Mouse (Mus musculus) layer of hippocampus, adult 18-20 months (tissue): Measurements from ENCODE around the gene Hoxd4. TPM values are rescaled to one million over a fixed set of nuclear protein-coding genes. Genes with fewer than 3 reads are reported as not detected.

Experiments
- DNase-seq, 2 experiments: peaks; one replicate each; pipeline ENCODE4 v3.0.0; 2022; ENCODE audit warnings: low spot score in 2 of 2
- total RNA-seq, 2 experiments: library from RNA; stranded (reverse); gene quantifications; 2 replicates each; pipeline ENCODE4 v1.2.3; 2021

The Hoxd4 gene
- total RNA-seq, 2 experiments from 2014 or later, result not detected

DNA sequence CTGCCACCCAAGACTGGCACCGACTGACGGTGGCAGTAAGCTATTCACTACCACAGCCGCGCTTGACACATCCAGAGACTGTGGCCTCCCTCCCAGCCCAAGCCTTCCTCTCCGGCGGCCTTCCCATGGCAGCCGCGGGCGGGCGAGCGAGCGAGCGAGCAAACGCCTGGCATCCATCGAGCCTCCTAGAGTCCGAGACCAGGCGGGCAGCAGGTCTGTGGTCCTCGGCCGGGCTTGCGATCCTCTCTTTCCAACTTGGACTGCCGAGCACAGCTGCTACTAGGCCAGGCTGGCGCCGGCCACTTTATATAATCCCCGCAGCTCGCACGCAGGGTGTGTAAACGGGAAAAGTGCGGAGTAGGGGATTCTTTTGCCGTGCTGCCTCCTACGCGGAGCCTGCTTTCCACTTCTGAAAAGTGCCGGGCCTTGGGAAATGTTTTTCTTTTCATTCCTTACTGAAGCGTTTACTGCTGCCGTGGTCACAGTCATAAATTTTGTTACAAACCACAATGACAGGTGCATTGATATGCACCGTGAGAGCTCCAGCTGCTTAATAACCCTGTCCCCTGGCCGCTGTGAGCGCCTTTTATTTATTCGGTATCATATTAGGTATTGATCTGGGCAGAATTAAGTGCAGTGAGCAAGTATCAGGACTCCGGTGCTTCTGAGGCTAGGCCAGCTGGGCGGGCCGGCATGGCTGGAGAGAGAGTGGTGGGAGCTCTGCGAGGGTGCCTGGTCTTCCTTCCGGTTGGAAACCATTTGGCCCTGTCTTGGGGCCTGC lies 28.8 kb downstream of the Hoxd4 start:
- DNase-seq, result no peak

DNA sequence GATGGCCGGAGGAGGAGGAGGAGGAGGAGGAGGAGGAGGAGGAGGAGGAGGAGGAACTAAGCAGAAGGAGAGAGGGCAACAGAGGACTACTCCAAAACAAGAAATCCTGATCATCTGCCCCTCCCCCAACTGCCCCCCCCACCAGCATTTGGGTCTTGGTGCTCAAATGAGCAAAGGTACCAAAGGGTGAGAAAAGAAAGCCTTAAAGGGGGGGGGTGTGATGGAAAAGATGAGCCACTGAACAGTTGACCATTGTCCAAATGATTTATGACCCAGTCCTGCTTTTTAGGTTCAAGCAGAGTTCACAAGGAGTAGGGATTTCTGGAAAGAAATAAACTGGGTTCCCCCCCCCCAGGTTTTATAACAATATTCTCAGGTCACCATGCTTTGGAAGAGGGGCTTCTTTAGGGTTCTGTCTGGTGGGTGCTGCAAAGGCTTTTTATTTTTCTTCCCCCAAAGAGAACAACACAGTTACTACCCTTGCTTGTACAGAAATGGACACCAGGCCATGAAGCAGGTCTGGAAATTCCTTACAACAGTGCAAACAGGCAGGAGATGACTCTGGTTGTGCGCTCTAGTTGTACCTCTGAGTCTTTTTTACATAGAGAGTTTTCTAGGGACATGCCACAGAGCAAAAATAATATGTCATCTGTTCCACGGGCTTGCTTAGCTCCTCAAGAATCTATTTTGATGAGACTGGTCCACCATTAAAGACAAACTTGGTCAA lies 29.7 kb downstream of the Hoxd4 start:
- no peak for DNase-seq

DNA sequence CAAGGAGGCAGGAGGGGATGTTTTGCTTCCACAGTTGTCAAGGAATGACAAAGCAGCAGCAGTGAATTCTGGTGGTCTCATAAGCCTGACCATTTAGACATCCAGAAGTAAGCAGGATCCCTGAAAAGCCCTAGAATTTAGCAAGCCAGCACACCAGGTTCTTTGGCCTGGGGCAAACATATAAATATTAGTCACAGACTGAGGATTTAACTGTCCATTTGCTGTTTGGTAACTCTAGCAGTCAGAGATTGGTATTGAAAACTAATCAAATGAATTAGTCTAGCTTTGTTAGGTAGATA lies 30.2 kb downstream of the Hoxd4 start:
- no peak for DNase-seq

DNA sequence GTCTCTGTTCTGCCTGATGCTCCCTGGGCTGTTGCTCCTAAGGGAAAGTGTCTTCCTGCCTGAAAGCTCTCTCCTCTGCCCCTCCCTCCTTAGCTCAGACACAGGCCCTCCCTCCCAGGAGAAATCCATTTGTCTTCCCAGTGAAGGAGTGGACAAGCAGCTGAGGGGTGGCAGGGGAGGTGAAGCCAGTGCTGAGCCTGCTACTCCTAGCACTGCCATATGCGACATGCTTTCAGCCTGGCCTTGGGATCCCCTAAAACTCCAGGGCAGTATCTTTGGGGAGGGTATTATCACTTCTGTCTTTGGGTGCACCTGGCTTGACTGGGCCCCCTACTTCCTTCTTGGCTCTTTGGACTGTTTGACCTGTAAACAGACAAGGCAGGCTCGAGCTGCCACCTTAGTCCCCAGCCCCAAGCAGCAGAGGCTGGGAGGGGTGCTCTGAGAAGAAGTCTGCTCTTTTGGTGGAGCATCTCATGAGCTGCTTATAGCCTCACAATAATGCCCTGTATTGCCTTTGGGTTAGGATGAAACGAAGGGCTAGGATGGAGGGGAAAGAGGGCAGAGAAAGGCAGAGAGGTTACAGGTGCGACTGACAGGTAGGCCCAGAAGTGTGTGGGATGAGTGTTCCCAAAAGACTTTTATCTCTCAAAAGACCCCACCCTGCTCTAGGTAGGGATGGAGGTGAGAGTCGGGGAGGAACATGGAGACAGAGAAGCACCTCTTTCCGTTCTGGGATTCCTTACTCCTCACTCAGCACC lies 34.0 kb downstream of the Hoxd4 start:
- DNase-seq, result no peak

DNA sequence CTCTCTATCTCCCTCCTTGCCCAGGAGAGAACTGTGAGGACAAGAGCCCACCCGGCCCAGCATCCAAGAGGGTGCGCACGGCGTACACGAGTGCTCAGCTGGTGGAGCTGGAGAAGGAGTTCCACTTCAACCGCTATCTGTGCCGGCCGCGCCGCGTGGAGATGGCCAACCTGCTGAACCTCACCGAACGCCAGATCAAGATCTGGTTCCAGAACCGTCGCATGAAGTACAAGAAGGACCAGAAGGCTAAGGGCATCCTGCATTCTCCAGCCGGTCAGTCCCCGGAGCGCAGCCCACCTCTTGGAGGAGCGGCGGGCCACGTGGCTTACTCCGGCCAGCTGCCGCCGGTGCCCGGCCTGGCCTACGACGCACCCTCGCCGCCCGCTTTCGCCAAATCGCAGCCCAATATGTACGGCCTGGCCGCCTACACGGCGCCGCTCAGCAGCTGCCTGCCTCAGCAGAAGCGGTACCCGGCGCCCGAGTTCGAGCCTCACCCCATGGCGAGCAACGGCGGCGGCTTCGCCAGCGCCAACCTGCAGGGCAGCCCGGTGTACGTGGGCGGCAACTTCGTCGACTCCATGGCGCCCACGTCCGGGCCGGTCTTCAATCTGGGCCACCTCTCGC lies 34.7 kb downstream of the Hoxd4 start:
- DNase-seq, result no peak

DNA sequence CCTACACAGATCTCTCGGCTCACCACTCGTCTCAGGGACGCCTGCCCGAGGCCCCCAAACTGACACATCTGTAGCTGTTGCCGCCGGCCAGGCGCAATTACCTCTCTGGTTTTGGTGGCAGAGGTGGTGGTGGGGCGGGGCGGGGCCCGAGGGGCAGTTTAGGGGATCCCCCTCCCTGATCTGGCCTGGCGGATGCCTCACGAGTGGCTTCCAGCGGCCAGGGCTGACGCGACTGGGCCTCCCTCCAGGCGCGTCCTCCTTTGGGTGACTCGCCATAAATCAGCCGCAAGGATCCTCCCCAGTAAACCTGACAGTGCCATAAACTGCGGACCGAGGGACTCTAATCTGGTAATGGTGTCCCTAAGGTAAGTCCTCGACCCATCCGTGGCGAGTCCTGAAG lies 35.3 kb downstream of the Hoxd4 start:
- DNase-seq, result no peak

DNA sequence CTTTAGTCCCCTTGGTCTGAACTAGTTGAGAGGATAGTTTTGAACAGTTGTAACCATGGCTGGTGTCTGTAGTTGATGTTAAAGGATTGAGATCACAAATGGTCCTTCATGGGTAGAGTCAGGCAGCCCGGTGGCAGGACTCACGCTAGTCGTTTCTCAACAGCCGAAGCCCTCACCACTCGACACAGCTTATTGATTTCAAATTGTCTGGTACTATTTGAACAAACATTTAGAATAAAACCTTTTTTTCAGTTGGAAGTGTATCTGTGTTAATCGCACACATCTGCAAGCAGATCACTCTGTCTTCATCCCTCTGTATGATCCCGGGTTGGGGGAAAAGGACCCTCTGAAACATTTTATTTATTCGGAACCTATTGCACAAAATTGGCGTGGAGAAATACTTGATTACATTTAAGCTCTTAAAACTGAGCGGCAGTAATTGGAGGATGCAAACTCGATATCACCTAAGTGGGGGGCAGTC lies 36.0 kb downstream of the Hoxd4 start:
- no peak for DNase-seq

DNA sequence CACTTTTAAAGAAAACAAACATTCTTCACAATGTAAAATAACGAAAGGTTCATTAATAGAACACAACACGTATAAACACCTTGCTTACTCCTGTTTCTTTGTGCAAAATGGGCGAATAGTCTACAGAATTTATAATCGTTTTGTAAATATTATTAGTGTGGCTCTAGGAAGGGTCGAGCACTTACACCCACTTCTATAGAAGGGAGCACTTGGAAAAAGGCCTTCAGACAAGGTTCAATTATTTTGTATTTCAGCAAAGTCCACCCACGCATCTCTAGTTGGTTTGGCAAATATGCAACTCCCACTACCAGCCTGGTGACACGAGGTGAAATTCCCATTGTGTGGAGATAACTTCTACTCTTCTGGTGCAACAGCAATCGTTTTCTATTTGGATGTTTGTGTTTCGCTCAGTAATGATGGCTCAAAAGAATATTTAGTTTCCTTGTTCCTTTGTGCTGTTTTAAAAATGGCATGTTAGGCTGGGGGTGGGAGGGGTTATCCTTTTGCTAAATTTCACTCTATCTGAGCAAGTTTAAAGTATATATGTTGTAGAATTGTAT lies 36.8 kb downstream of the Hoxd4 start:
- DNase-seq, result no peak

DNA sequence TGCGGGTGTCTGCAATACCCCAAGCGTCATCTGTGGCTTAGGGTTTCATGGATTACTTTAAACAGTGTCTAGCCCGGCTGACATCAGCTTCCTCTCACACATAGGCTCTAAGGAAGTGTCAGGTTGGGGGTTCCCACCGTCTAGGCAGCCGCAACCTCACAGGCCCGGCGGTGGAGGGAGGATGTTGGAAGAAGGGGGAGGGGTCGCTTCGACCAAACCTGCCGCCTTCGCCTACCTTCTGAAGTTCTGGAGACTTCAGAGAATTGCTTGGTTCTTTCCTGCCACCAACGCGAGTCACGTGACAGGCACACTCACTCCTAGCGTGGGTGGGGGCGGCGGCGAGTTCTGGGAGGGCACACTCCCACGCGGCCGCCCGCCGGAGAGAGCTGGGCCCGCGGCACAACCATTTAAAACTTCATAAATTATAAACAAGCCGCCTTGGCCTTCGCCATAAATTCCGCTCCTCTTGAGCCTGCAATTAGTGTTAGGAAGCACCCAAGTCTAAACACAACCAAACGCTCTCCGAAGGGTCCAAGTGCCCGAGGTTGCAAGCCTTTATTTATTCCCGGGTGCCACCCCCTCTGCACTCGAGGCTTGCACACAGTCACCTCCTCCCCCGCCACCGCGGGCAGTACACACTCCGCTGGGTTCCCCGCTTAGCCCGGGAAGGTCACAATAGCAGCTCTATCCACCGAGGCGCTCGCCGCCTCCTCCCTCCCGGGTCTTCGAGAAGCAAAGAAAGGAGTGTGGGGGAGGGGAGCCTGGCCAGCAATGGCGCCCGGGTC lies 37.8 kb downstream of the Hoxd4 start:
- no peak for DNase-seq

DNA sequence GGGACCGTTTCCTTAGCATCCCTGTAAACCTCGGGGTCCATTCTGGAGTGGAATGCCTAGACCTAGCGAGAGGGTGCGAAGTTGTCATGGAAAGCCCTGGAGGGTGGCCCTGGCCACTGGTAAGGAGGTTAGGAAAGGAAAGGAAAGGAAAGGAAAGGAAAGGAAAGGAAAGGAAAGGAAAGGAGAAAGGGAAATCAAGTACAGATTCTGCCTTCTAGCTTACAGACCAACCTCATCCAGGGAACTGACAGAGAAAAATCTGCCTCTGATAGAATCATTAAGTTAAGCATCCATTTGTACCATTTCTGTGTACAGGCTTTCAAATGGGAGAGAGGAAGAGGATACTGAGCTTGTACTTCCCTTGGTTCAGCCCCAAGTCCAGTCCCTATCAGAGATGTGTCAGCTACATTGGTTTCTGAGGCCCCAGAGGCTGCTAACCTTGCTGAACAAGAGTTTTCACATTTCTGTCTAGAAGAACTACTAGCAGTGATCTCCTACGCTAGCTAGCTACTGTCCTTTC lies 39.1 kb downstream of the Hoxd4 start:
- DNase-seq, result no peak

DNA sequence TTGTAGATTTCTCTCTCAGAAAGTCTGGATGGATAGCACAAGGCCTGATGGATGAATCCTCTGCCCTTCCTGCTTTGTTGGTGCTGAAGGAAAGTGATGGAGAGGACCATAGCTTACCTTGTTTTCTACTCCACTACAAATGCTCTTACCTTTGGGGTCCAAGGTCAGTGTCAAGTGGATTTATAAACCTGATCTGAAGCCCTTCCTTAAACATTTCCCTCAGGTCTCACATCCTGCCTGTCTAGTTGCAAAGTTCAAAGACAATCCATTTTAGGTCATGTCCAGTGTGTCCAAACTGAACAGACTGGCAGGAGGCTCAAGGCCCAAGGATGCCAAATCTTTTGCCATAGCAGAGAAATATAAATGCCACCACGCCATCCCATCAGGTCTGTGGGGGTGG lies 40.1 kb downstream of the Hoxd4 start:
- no peak for DNase-seq

DNA sequence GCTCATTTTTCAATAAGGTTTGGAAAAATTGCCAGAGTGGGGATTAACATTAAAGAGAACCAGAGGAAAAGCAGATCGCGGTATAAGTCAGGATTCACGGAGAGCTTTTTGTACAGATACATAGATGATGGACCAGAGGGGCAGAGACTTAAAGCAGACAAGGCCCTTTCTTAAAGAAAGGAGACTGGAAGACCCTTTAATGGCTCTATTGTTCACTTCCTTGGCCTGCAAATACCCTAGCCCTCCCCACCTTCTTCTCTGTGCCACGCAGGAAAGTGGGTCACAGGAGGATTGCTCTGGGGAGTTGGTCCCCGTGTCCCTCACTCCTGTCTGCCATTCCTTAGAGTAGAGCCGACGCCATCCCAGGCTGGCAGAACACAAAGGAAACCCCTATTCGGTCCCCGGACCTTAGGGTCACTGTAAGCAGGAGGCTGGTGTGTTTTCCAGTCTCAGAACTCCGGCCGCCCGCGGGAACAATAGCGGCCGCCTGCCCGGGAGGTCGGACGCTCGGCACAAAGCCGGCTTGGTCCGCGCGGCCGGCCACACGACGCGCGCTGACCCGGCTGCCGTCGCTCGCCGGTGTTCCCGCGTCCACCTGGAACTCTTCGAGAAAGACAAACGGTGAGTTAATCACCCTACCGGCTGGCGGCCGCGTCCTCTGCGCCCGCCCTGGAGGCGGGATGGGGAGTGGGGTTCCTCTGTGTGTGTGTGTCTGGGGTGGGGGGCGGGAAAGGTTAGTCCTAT lies 40.9 kb downstream of the Hoxd4 start:
- no peak for DNase-seq

DNA sequence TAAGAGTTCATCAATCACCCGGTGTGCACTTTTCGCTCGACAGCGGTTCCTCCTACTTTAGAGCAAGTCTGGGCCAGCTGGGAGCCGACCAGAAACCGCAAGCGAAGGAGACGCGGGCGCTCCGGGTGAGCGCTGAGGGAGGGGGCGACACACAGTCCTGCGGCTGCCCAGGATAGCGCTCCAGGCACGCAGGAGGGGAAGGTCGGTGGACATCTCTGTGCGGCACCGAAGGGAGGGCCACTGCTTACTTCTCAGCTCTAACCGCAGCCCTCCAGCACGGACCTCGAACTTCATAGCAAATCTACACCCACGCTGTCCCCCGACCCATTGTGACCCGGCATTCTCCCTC lies 41.4 kb downstream of the Hoxd4 start:
- no peak for DNase-seq

DNA sequence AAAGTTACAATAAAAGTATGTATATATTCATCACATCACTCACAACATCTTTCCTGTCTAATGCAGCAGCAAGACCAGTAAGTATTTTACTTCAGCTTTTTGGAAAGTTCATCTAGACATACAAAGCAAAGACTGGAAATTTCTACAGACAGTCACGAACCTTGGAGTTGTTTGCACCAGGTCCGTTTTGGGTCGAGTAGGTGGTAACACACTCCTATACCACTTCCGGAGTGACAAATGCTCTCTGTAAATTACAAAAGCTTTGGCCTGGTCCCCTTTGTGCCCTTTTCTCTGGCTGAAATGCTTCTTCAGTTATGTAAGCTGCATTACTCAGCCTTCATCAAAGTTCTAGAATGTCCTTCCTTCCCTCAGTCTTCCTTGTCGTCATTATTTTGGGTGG lies 42.0 kb downstream of the Hoxd4 start:
- DNase-seq, result no peak

DNA sequence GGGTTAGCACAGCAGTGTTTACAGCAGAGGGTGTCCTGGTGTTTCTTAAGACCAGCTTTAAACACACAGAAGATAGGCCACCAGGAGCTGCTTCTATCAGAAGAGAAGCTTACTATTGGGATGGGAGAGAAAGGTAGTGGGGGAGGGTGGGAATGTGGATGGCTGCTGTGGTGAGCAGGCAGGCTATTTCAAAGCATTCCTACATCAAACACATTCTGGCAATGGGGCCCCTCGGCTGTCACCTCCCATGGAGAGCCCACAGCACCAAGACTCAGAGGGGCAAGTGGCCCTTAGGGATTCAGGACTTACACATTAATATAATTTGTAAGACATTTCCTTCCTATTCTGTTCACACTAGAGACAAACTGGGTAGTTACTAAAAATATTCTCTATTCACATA lies 48.4 kb downstream of the Hoxd4 start:
- DNase-seq, result no peak

DNA sequence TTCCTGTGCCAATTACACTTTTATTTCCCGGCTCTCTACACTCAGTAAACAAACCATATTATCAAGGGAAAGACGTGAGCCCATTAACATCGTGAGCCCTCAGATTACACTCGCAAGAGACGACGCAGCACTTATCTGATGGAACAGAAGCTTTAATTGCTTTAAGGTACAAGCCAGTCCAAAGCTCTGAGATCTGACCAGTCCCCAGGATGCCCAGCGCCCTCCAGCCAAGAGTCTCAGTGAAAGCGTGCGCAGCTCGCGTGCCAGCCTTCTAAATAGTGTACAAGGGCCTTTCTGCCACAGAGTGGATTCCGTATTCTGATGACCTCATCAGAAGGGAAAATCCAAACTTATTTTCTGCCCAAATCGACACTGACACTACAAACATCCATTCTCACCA lies 50.2 kb downstream of the Hoxd4 start:
- no peak for DNase-seq

DNA sequence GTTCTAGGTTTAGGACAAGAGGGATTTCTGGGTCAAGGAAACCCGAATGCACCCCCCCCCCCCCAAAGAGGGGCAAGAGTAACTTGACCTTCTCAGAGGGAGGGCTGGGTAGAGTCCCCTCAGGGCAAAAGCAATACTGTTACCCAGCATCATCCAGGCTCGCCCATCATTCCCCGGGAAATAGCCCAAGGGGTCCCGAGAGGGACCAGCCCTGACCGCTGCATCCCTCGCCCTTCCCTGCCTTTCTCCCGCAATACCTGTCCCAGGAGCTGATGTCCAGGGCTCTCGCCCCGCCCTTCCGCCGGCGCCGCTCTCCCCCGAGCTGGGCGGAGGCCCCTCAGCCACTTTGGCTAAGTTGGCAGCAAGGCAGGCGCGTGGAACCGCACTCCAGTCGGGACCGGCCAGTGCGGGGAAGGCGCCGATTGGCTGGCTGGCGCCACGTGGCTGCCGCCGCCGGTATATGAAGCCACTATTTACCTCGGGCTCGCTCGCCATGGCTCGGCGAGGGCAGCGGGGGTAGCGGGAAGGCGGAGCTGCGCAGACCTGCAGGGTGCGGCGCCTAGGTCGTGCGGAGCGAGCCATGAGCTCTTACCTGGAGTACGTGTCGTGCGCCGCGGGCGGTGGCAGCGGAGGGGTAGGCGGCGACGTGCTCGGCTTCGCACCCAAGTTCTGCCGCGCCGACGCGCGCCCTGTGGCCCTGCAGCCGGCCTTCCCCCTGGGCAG lies 51.0 kb downstream of the Hoxd4 start, which contains the start of gene Hoxd1:
Gene Hoxd1, plus strand, starts transcription at position 459 of the 723 bp plus-strand sequence.
- DNase-seq, result peak in 1 of 2 experiments; percentile 14

DNA sequence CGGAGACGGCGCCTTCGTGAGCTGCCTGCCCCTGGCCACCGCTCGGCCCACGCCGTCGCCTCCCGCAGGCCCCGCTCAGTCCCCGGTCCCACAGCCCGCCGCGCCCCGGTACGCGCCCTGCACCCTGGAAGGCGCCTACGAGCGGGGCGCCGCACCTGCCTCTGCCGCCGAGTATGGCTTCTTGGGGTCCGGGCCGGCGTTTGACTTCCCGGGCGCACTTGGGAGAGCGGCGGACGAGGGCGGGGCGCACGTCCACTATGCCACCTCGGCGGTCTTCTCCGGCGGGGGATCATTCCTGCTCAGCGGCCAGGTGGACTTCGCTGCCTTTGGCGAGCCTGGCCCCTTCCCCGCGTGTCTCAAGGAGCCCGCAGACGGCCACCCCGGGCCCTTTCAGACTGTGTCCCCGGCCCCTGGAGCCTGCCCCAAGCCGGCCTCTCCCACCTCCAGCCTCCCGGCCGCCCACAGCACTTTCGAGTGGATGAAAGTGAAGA lies 51.6 kb downstream of the Hoxd4 start:
- no peak for DNase-seq

DNA sequence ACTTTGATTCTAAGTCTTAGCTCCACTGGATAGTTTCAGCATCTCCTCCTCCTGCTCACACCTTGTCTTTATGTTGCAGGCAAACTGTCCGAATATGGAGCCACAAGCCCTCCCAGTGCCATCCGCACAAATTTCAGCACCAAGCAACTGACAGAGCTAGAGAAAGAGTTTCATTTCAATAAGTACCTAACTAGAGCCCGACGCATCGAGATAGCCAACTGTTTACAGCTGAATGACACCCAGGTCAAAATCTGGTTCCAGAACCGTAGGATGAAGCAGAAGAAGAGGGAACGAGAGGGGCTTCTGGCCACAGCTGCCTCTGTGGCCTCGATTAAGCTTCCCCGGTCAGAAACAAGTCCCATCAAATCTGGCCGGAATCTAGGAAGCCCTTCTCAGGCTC lies 52.2 kb downstream of the Hoxd4 start:
- no peak for DNase-seq
